Mouse (Mus musculus): ENCODE results near the gene Cp. TPM values are rescaled to one million over a fixed set of nuclear protein-coding genes. Genes with fewer than 3 reads are reported as not detected.

Cp gene
- polyA plus RNA-seq, 1 experiment from 2014 or later, result 12.5 TPM

DNA sequence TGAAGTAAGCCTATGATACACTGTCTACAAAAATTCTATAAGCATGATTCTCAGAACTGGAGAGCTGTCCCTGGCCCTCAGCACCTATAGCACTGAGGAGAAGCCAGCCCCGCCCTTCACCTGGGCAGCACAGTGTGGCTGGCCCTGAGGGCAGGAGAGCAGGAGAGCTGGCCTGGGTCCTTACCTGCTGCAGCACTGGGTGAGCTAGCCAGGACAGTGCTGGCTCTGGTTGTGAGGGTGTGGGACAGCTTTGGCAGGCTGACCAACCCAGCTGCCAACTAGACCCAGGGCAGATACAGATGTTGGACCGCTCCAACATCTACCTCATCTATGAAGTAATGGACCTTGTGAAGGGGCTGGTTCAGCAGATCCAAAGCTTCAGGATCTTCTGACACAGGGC, 57.6 kb downstream of the Cp start:
- no peak overlapping the region for H3K4me3 ChIP-seq (ENCODE audit: low read length)
- ATAC-seq, result no peak
- no peaks in the 10 kb centered on the region for H3K9me3 ChIP-seq (ENCODE audit: control insufficient read depth, low read length)
- no peaks in the 10 kb centered on the region for H3K27me3 ChIP-seq (replicated peaks; ENCODE audit: control insufficient read depth, insufficient read depth, low read length)
- no peak overlapping the region for H3K4me2 ChIP-seq (ENCODE audit: low read length)
- no peak overlapping the region for H3K27ac ChIP-seq (ENCODE audit: low read depth, low read length)
- no peak overlapping the region for H3K9ac ChIP-seq (ENCODE audit: low read depth, low read length)
- peaks cover 19% of the 10 kb centered on the region for H3K36me3 ChIP-seq (ENCODE audit: control insufficient read depth, insufficient read depth, low read length)
- no peaks in the 10 kb centered on the region for H3K4me1 ChIP-seq (ENCODE audit: control insufficient read depth, insufficient read depth, low read depth, low read length)
- WGBS, result 98% methylated on average over 2 of the region's 2 CpGs

DNA sequence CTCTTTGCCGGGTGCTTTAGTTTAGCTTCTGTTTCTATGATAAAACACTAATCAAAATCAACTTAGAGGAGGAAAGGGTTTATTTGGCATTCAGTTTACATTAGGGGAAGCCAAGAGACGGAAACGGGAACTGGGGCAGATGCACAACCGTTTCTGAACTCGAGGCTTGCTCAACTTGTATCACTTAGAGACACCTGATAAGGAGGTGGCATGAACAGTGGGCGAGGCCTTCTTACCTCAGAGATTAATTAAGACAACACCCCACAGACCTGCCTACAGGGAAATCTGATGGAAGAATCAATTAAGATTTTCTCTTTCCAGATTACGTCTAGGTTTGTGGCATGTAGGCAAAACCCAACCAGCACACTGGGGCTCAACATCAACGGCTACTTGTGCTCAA, 61.2 kb downstream of the Cp start:
- no peak for ATAC-seq
- Histone ChIP-seq H3K9ac (ENCODE audit: low read depth, low read length) (no peak overlapping the region), H3K27me3 (replicated peaks; ENCODE audit: control insufficient read depth, insufficient read depth, low read length) (no peaks in the 10 kb centered on the region), H3K4me3 (ENCODE audit: low read length) (no peak overlapping the region), H3K36me3 (ENCODE audit: control insufficient read depth, insufficient read depth, low read length) (peaks cover 23% of the 10 kb centered on the region), H3K4me1 (ENCODE audit: control insufficient read depth, insufficient read depth, low read depth, low read length) (no peaks in the 10 kb centered on the region), H3K4me2 (ENCODE audit: low read length) (no peak overlapping the region), H3K27ac (ENCODE audit: low read depth, low read length) (no peak overlapping the region), H3K9me3 (ENCODE audit: control insufficient read depth, low read length) (no peaks in the 10 kb centered on the region)
- 92% methylated on average over 8 of the region's 8 CpGs for WGBS

- Histone ChIP-seq H3K9me3 (ENCODE audit: control insufficient read depth, low read length) (no peaks in the 10 kb centered on the region), H3K27me3 (replicated peaks; ENCODE audit: control insufficient read depth, insufficient read depth, low read length) (no peaks in the 10 kb centered on the region), H3K4me1 (ENCODE audit: control insufficient read depth, insufficient read depth, low read depth, low read length) (no peaks in the 10 kb centered on the region), H3K9ac (ENCODE audit: low read depth, low read length) (no peak overlapping the region), H3K4me3 (ENCODE audit: low read length) (no peak overlapping the region), H3K27ac (ENCODE audit: low read depth, low read length) (no peak overlapping the region), H3K4me2 (ENCODE audit: low read length) (no peak overlapping the region), H3K36me3 (ENCODE audit: control insufficient read depth, insufficient read depth, low read length) (peaks cover 28% of the 10 kb centered on the region)
- no peak for ATAC-seq
- WGBS, result 50% methylated on average over 1 of the region's 1 CpGs
These were observed 67.0 kb downstream of the Cp start for GRCm38 (mm10) chr3:20023832-20024231.

- no peak overlapping the region for H3K9ac ChIP-seq (ENCODE audit: low read depth, low read length)
- peaks cover 28% of the 10 kb centered on the region for H3K36me3 ChIP-seq (ENCODE audit: control insufficient read depth, insufficient read depth, low read length)
- no peak overlapping the region for H3K4me3 ChIP-seq (ENCODE audit: low read length)
- no peaks in the 10 kb centered on the region for H3K9me3 ChIP-seq (ENCODE audit: control insufficient read depth, low read length)
- H3K27me3 ChIP-seq (replicated peaks; ENCODE audit: control insufficient read depth, insufficient read depth, low read length), result no peaks in the 10 kb centered on the region
- ATAC-seq, result no peak
- no peaks in the 10 kb centered on the region for H3K4me1 ChIP-seq (ENCODE audit: control insufficient read depth, insufficient read depth, low read depth, low read length)
- H3K27ac ChIP-seq (ENCODE audit: low read depth, low read length), result no peak overlapping the region
- no peak overlapping the region for H3K4me2 ChIP-seq (ENCODE audit: low read length)
These were observed 69.6 kb downstream of the Cp start for GRCm38 (mm10) chr3:20026481-20026880.

DNA sequence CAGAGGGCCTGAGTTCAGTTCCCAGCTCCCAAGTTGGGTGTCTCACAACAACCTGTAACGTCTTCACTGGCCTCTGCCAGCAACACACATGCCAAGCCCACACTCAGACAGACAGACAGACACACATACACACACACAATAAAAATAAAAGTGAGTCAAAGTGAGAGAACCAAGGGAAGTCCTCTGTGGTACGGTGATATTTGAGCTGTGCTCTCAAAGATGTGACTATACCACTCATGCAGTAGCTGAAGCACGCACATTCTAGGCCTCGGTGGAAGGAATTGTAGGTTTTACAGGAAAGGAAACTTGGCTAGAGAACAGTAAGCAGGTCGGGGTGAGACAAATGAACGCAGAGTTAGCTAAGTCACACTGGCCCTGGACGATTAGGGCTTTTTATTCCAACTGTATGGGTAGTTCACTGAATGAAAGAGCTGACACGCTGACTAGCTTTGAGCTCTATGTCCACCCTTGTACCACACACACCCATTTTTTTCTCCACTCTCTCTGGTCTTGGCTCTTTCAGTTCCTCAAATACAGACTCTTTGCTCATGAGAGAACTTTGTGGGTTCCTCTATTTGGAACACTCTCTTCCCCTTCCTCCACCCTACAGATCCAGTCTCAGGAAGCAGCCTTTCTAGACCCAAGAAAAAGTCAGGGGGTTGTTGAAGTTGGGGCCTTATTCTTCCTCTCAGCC, 70.3 kb downstream of the Cp start:
- Histone ChIP-seq H3K9me3 (ENCODE audit: control insufficient read depth, low read length) (no peaks in the 10 kb centered on the region), H3K36me3 (ENCODE audit: control insufficient read depth, insufficient read depth, low read length) (peaks cover 28% of the 10 kb centered on the region), H3K4me3 (ENCODE audit: low read length) (no peak overlapping the region), H3K27me3 (replicated peaks; ENCODE audit: control insufficient read depth, insufficient read depth, low read length) (no peaks in the 10 kb centered on the region), H3K4me1 (ENCODE audit: control insufficient read depth, insufficient read depth, low read depth, low read length) (no peaks in the 10 kb centered on the region), H3K27ac (ENCODE audit: low read depth, low read length) (no peak overlapping the region), H3K4me2 (ENCODE audit: low read length) (no peak overlapping the region), H3K9ac (ENCODE audit: low read depth, low read length) (no peak overlapping the region)
- WGBS, result 94% methylated on average over 8 of the region's 8 CpGs
- no peak for ATAC-seq

GRCm38 (mm10) chr3:20027788-20028187, 70.9 kb downstream of the Cp start:
- ATAC-seq, result peak; percentile 56; the same call in 1 of the 2 replicates
- Histone ChIP-seq H3K4me3 (ENCODE audit: low read length) (no peak overlapping the region), H3K36me3 (ENCODE audit: control insufficient read depth, insufficient read depth, low read length) (peaks cover 21% of the 10 kb centered on the region), H3K9ac (ENCODE audit: low read depth, low read length) (no peak overlapping the region), H3K4me1 (ENCODE audit: control insufficient read depth, insufficient read depth, low read depth, low read length) (no peaks in the 10 kb centered on the region), H3K27ac (ENCODE audit: low read depth, low read length) (no peak overlapping the region), H3K27me3 (replicated peaks; ENCODE audit: control insufficient read depth, insufficient read depth, low read length) (no peaks in the 10 kb centered on the region), H3K4me2 (ENCODE audit: low read length) (no peak overlapping the region), H3K9me3 (ENCODE audit: control insufficient read depth, low read length) (no peaks in the 10 kb centered on the region)
- WGBS, result 85% methylated on average over 5 of the region's 5 CpGs

- no peaks in the 10 kb centered on the region for H3K9me3 ChIP-seq (ENCODE audit: control insufficient read depth, low read length)
- H3K36me3 ChIP-seq (ENCODE audit: control insufficient read depth, insufficient read depth, low read length), result peaks cover 17% of the 10 kb centered on the region
- no peaks in the 10 kb centered on the region for H3K4me1 ChIP-seq (ENCODE audit: control insufficient read depth, insufficient read depth, low read depth, low read length)
- H3K27me3 ChIP-seq (replicated peaks; ENCODE audit: control insufficient read depth, insufficient read depth, low read length), result no peaks in the 10 kb centered on the region
- H3K27ac ChIP-seq (ENCODE audit: low read depth, low read length), result no peak overlapping the region
- no peak for ATAC-seq
- H3K4me2 ChIP-seq (ENCODE audit: low read length), result no peak overlapping the region
- no peak overlapping the region for H3K4me3 ChIP-seq (ENCODE audit: low read length)
- H3K9ac ChIP-seq (ENCODE audit: low read depth, low read length), result no peak overlapping the region
- 95% methylated on average over 3 of the region's 3 CpGs for WGBS
These were observed 71.8 kb downstream of the Cp start for GRCm38 (mm10) chr3:20028640-20029039.

DNA sequence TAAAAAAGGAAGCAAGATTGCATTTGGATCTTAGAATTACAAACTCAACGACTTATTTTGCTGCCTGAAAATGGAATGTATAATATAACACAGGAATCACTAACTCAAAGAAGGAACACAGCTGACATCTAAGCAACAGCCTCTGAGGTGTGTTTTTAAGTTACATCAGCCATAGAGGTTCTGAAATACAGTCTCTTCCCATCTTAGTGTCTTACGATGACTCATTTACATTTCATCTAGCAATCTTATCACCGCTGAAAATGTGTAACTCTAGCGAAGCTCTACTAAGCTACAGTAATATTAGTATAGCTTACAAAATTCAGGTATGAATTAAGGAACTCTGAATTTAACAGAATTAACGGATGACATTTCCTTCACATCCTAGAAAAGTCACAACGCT, 74.0 kb downstream of the Cp start:
- ATAC-seq, result no peak
- H3K4me1 ChIP-seq (ENCODE audit: control insufficient read depth, insufficient read depth, low read depth, low read length), result no peaks in the 10 kb centered on the region
- H3K4me2 ChIP-seq (ENCODE audit: low read length), result no peak overlapping the region
- no peak overlapping the region for H3K27ac ChIP-seq (ENCODE audit: low read depth, low read length)
- no peak overlapping the region for H3K4me3 ChIP-seq (ENCODE audit: low read length)
- no peaks in the 10 kb centered on the region for H3K9me3 ChIP-seq (ENCODE audit: control insufficient read depth, low read length)
- H3K9ac ChIP-seq (ENCODE audit: low read depth, low read length), result no peak overlapping the region
- peaks cover under 1% of the 10 kb centered on the region; the same call in 1 of the 2 replicates for H3K36me3 ChIP-seq (ENCODE audit: control insufficient read depth, insufficient read depth, low read length)
- 93% methylated on average over 6 of the region's 6 CpGs for WGBS
- H3K27me3 ChIP-seq (replicated peaks; ENCODE audit: control insufficient read depth, insufficient read depth, low read length), result no peaks in the 10 kb centered on the region

GRCm38 (mm10) chr3:20033761-20034718, 77.2 kb downstream of the Cp start:
- no peaks in the 10 kb centered on the region for H3K9me3 ChIP-seq (ENCODE audit: control insufficient read depth, low read length)
- H3K27ac ChIP-seq (ENCODE audit: low read depth, low read length), result no peak overlapping the region
- no peaks in the 10 kb centered on the region for H3K27me3 ChIP-seq (replicated peaks; ENCODE audit: control insufficient read depth, insufficient read depth, low read length)
- H3K4me2 ChIP-seq (ENCODE audit: low read length), result peak overlapping the region; percentile 62
- H3K36me3 ChIP-seq (ENCODE audit: control insufficient read depth, insufficient read depth, low read length), result no peaks in the 10 kb centered on the region
- H3K4me3 ChIP-seq (ENCODE audit: low read length), result peak overlapping the region; percentile 68
- peak overlapping the region; percentile 80 for H3K9ac ChIP-seq (ENCODE audit: low read depth, low read length)
- no peak for ATAC-seq
- H3K4me1 ChIP-seq (ENCODE audit: control insufficient read depth, insufficient read depth, low read depth, low read length), result no peaks in the 10 kb centered on the region
- WGBS, result 18% methylated on average over 10 of the region's 10 CpGs

Data from hindbrain, embryonic 16.5 days (tissue).